Mouse (Mus musculus): ENCODE measurements around the gene Nutm1. TPM values are rescaled to one million over a fixed set of nuclear protein-coding genes. Genes with fewer than 3 reads are reported as not detected.

Nutm1 gene
- not detected in 2 replicates for polyA plus RNA-seq (2011; ENCODE audit: insufficient read depth, insufficient read length, low read depth, missing spikeins)

GRCm38 (mm10) chr2:112259241-112259962 is at the start of gene Nutm1:
Nutm1 (minus strand) TSS chr2:112259291.
- peaks cover 5% of the 10 kb centered on the region for H3K36me3 ChIP-seq (ENCODE audit: control insufficient read depth, insufficient read depth, low read length, poor library complexity, severe bottlenecking)
- no peaks in the 10 kb centered on the region for H3K27me3 ChIP-seq (ENCODE audit: control insufficient read depth, insufficient read depth, low read length, poor library complexity, severe bottlenecking)
- TF ChIP-seq CTCF (IDR thresholded peaks at IDR 0.05; ENCODE audit: low read depth, low read length): peak; percentile 44
- no peak for TF ChIP-seq POLR2A (IDR thresholded peaks at IDR 0.05; ENCODE audit: insufficient read depth, low read length)
- no peak for TF ChIP-seq EP300 (IDR thresholded peaks at IDR 0.05; ENCODE audit: insufficient read depth, low read depth, low read length)
- no peak within 1 kb of the TSS for H3K4me3 ChIP-seq (ENCODE audit: low read depth, low read length)
- no peaks in the 10 kb centered on the region for H3K4me1 ChIP-seq (ENCODE audit: control insufficient read depth, insufficient read depth, low read length)
- H3K9ac ChIP-seq (ENCODE audit: low read depth, poor library complexity, severe bottlenecking): no peak within 1 kb of the TSS
- H3K27ac ChIP-seq (ENCODE audit: insufficient read depth, low read length): no peak within 1 kb of the TSS
- H3K9me3 ChIP-seq (replicated peaks; ENCODE audit: control insufficient read depth, insufficient read depth, low read length, poor library complexity, severe bottlenecking): no peaks in the 10 kb centered on the region

- Histone ChIP-seq H3K27me3 (ENCODE audit: control insufficient read depth, insufficient read depth, low read length, poor library complexity, severe bottlenecking) (no peaks in the 10 kb centered on the region), H3K9me3 (replicated peaks; ENCODE audit: control insufficient read depth, insufficient read depth, low read length, poor library complexity, severe bottlenecking) (no peaks in the 10 kb centered on the region), H3K9ac (ENCODE audit: low read depth, poor library complexity, severe bottlenecking) (no peak overlapping the region), H3K36me3 (ENCODE audit: control insufficient read depth, insufficient read depth, low read length, poor library complexity, severe bottlenecking) (no peaks in the 10 kb centered on the region), H3K4me3 (ENCODE audit: low read depth, low read length) (no peak overlapping the region), H3K27ac (ENCODE audit: insufficient read depth, low read length) (no peak overlapping the region), H3K4me1 (ENCODE audit: control insufficient read depth, insufficient read depth, low read length) (no peaks in the 10 kb centered on the region)
- TF ChIP-seq CTCF (IDR thresholded peaks at IDR 0.05; ENCODE audit: low read depth, low read length): no peak
These were observed 49.6 kb upstream of the Nutm1 start for GRCm38 (mm10) chr2:112308671-112309070.

GRCm38 (mm10) chr2:112298221-112298620 is 39.1 kb upstream of the Nutm1 start:
- TF ChIP-seq EP300 (IDR thresholded peaks at IDR 0.05; ENCODE audit: insufficient read depth, low read depth, low read length) (no peak), CTCF (IDR thresholded peaks at IDR 0.05; ENCODE audit: low read depth, low read length) (no peak), POLR2A (IDR thresholded peaks at IDR 0.05; ENCODE audit: insufficient read depth, low read length) (no peak)
- Histone ChIP-seq H3K27me3 (ENCODE audit: control insufficient read depth, insufficient read depth, low read length, poor library complexity, severe bottlenecking) (no peaks in the 10 kb centered on the region), H3K4me1 (ENCODE audit: control insufficient read depth, insufficient read depth, low read length) (no peaks in the 10 kb centered on the region), H3K9me3 (replicated peaks; ENCODE audit: control insufficient read depth, insufficient read depth, low read length, poor library complexity, severe bottlenecking) (no peaks in the 10 kb centered on the region), H3K36me3 (ENCODE audit: control insufficient read depth, insufficient read depth, low read length, poor library complexity, severe bottlenecking) (no peaks in the 10 kb centered on the region), H3K27ac (ENCODE audit: insufficient read depth, low read length) (no peak overlapping the region), H3K9ac (ENCODE audit: low read depth, poor library complexity, severe bottlenecking) (no peak overlapping the region), H3K4me3 (ENCODE audit: low read depth, low read length) (no peak overlapping the region)

- Histone ChIP-seq H3K9me3 (replicated peaks; ENCODE audit: control insufficient read depth, insufficient read depth, low read length, poor library complexity, severe bottlenecking) (no peaks in the 10 kb centered on the region), H3K27me3 (ENCODE audit: control insufficient read depth, insufficient read depth, low read length, poor library complexity, severe bottlenecking) (no peaks in the 10 kb centered on the region), H3K4me1 (ENCODE audit: control insufficient read depth, insufficient read depth, low read length) (no peaks in the 10 kb centered on the region), H3K27ac (ENCODE audit: insufficient read depth, low read length) (no peak overlapping the region), H3K9ac (ENCODE audit: low read depth, poor library complexity, severe bottlenecking) (no peak overlapping the region), H3K36me3 (ENCODE audit: control insufficient read depth, insufficient read depth, low read length, poor library complexity, severe bottlenecking) (no peaks in the 10 kb centered on the region), H3K4me3 (ENCODE audit: low read depth, low read length) (no peak overlapping the region)
- TF ChIP-seq POLR2A (IDR thresholded peaks at IDR 0.05; ENCODE audit: insufficient read depth, low read length) (no peak), CTCF (IDR thresholded peaks at IDR 0.05; ENCODE audit: low read depth, low read length) (no peak), EP300 (IDR thresholded peaks at IDR 0.05; ENCODE audit: insufficient read depth, low read depth, low read length) (no peak)
These were observed 37.1 kb upstream of the Nutm1 start for GRCm38 (mm10) chr2:112296211-112296610.

GRCm38 (mm10) chr2:112292823-112293222 is 33.7 kb upstream of the Nutm1 start:
- Histone ChIP-seq H3K36me3 (ENCODE audit: control insufficient read depth, insufficient read depth, low read length, poor library complexity, severe bottlenecking) (no peaks in the 10 kb centered on the region), H3K4me3 (ENCODE audit: low read depth, low read length) (no peak overlapping the region), H3K9ac (ENCODE audit: low read depth, poor library complexity, severe bottlenecking) (no peak overlapping the region), H3K27ac (ENCODE audit: insufficient read depth, low read length) (no peak overlapping the region), H3K9me3 (replicated peaks; ENCODE audit: control insufficient read depth, insufficient read depth, low read length, poor library complexity, severe bottlenecking) (no peaks in the 10 kb centered on the region), H3K4me1 (ENCODE audit: control insufficient read depth, insufficient read depth, low read length) (no peaks in the 10 kb centered on the region), H3K27me3 (ENCODE audit: control insufficient read depth, insufficient read depth, low read length, poor library complexity, severe bottlenecking) (no peaks in the 10 kb centered on the region)
- TF ChIP-seq POLR2A (IDR thresholded peaks at IDR 0.05; ENCODE audit: insufficient read depth, low read length) (no peak), CTCF (IDR thresholded peaks at IDR 0.05; ENCODE audit: low read depth, low read length) (no peak)

- no peak for TF ChIP-seq EP300 (IDR thresholded peaks at IDR 0.05; ENCODE audit: insufficient read depth, low read depth, low read length)
- TF ChIP-seq POLR2A (IDR thresholded peaks at IDR 0.05; ENCODE audit: insufficient read depth, low read length): no peak
- TF ChIP-seq CTCF (IDR thresholded peaks at IDR 0.05; ENCODE audit: low read depth, low read length): no peak
- Histone ChIP-seq H3K9ac (ENCODE audit: low read depth, poor library complexity, severe bottlenecking) (no peak overlapping the region), H3K4me1 (ENCODE audit: control insufficient read depth, insufficient read depth, low read length) (no peaks in the 10 kb centered on the region), H3K36me3 (ENCODE audit: control insufficient read depth, insufficient read depth, low read length, poor library complexity, severe bottlenecking) (no peaks in the 10 kb centered on the region), H3K27ac (ENCODE audit: insufficient read depth, low read length) (no peak overlapping the region), H3K9me3 (replicated peaks; ENCODE audit: control insufficient read depth, insufficient read depth, low read length, poor library complexity, severe bottlenecking) (no peaks in the 10 kb centered on the region), H3K4me3 (ENCODE audit: low read depth, low read length) (no peak overlapping the region), H3K27me3 (ENCODE audit: control insufficient read depth, insufficient read depth, low read length, poor library complexity, severe bottlenecking) (no peaks in the 10 kb centered on the region)
These were observed 30.4 kb upstream of the Nutm1 start for GRCm38 (mm10) chr2:112289507-112289906.
